Mouse (Mus musculus): ENCODE data around the gene Klk5. TPM values are rescaled to one million over a fixed set of nuclear protein-coding genes. Genes with fewer than 3 reads are reported as not detected.
A peak's percentile ranks its signal among the peaks of the same experiment; 100 is the strongest.

Gene Klk5
- not detected for total RNA-seq (2022)

- DNase-seq (ENCODE audit: low spot score) = no peak
Measured at GRCm38 (mm10) chr7:43841701-43842100, at the start of gene Klk5. Gene Klk5, plus strand, starts transcription at chr7:43841971.

- DNase-seq (ENCODE audit: low spot score) = no peak
Measured at GRCm38 (mm10) chr7:43796355-43796754, 45.4 kb upstream of the Klk5 start.

GRCm38 (mm10) chr7:43797333-43797769 lies 44.4 kb upstream of the Klk5 start, which contains the start of gene Klk8:
Gene Klk8, plus strand, starts transcription at chr7:43797577.
- DNase-seq (ENCODE audit: low spot score) = peak; percentile 13

GRCm38 (mm10) chr7:43797844-43798462 lies 43.8 kb upstream of the Klk5 start:
- peak; percentile 44 for DNase-seq (ENCODE audit: low spot score)

GRCm38 (mm10) chr7:43799876-43800275 lies 41.9 kb upstream of the Klk5 start:
- DNase-seq (ENCODE audit: low spot score) = no peak

- no peak for DNase-seq (ENCODE audit: low spot score)
Measured at GRCm38 (mm10) chr7:43810994-43811393, 30.8 kb upstream of the Klk5 start, which contains the start of gene Klk7. Gene Klk7, plus strand, starts transcription at chr7:43811294.

GRCm38 (mm10) chr7:43815211-43815610 lies 26.6 kb upstream of the Klk5 start:
- no peak for DNase-seq (ENCODE audit: low spot score)

GRCm38 (mm10) chr7:43816746-43817145 lies 25.0 kb upstream of the Klk5 start:
- no peak for DNase-seq (ENCODE audit: low spot score)

- DNase-seq (ENCODE audit: low spot score) = no peak
Measured at GRCm38 (mm10) chr7:43821581-43821980, 20.2 kb upstream of the Klk5 start.

GRCm38 (mm10) chr7:43824199-43824598 lies 17.6 kb upstream of the Klk5 start, which contains the start of gene Klk6:
Gene Klk6, plus strand, starts transcription at chr7:43824499.
- no peak for DNase-seq (ENCODE audit: low spot score)

GRCm38 (mm10) chr7:43826056-43826455 lies 15.7 kb upstream of the Klk5 start:
- no peak for DNase-seq (ENCODE audit: low spot score)

- DNase-seq (ENCODE audit: low spot score) = no peak
Measured at GRCm38 (mm10) chr7:43827706-43828105, 14.1 kb upstream of the Klk5 start.

GRCm38 (mm10) chr7:43829006-43829405 lies 12.8 kb upstream of the Klk5 start:
- no peak for DNase-seq (ENCODE audit: low spot score)

- no peak for DNase-seq (ENCODE audit: low spot score)
Measured at GRCm38 (mm10) chr7:43843801-43844200, 2.0 kb downstream of the Klk5 start.

GRCm38 (mm10) chr7:43851616-43852015 lies 9.8 kb downstream of the Klk5 start:
- no peak for DNase-seq (ENCODE audit: low spot score)

GRCm38 (mm10) chr7:43854642-43855380 lies 13.0 kb downstream of the Klk5 start:
- DNase-seq (ENCODE audit: low spot score) = no peak

- DNase-seq (ENCODE audit: low spot score) = no peak
Measured at GRCm38 (mm10) chr7:43855709-43856108, 13.9 kb downstream of the Klk5 start.

GRCm38 (mm10) chr7:43856307-43856706 lies 14.5 kb downstream of the Klk5 start:
- DNase-seq (ENCODE audit: low spot score) = no peak

GRCm38 (mm10) chr7:43857501-43857900 lies 15.7 kb downstream of the Klk5 start:
- no peak for DNase-seq (ENCODE audit: low spot score)

GRCm38 (mm10) chr7:43860411-43860810 lies 18.6 kb downstream of the Klk5 start:
- no peak for DNase-seq (ENCODE audit: low spot score)

- DNase-seq (ENCODE audit: low spot score) = peak; percentile 22
Measured at GRCm38 (mm10) chr7:43873237-43873636, 31.5 kb downstream of the Klk5 start.

- no peak for DNase-seq (ENCODE audit: low spot score)
Measured at GRCm38 (mm10) chr7:43873674-43874073, 31.9 kb downstream of the Klk5 start.

GRCm38 (mm10) chr7:43874868-43875375 lies 33.2 kb downstream of the Klk5 start:
- DNase-seq (ENCODE audit: low spot score) = no peak
